Mouse (Mus musculus): ENCODE results near the gene Prmt3.
A peak's percentile ranks its signal among the peaks of the same experiment; 100 is the strongest.

Prmt3 gene

DNA sequence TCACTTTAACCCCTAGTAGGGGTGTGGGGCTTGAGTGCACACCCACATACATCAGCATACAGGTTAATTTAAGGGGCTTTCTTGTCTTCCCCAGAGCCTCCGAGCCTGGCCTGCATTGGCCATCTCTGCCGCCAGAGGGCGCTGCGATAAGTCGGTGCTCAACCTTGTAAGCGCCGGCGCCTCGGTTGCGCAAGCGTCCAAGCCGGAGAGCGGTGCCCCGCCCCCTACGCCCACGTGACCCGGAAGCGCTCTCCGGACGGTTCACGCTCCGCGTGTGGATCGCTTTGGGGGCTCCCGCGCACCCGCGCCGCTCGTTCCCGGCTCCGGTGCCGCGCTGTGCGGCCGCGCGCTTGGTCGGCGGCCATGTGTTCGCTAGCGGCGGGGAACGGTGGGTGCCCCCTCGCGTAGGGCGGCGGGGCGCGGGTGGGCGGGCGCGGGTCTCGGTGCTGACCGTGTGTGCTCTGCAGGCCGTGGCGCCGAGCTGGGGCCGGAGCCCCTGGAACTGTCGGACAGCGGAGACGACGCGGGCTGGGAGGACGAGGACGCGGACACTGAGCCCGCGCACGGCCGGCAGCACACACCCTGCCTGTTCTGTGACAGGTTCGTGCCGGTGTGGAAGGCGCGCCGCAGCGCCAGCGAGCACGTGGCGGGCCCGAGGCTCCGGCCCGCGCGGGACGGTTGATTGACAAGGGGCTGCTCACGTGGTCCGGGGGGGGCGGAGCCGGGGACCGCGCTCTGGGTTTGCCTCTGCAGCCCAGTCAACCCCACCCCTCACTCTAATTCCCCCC lies at the start of gene Prmt3:
Gene Prmt3 (plus strand): TSS at position 233 of the 788 bp plus-strand sequence.
- peak; percentile 99 for DNase-seq (ENCODE audit: low spot score in 2 of 2)

- DNase-seq (ENCODE audit: low spot score in 2 of 2), result no peak
Observed at GRCm38 (mm10) chr7:49734342-49734741, 43.8 kb upstream of the Prmt3 start.

DNA sequence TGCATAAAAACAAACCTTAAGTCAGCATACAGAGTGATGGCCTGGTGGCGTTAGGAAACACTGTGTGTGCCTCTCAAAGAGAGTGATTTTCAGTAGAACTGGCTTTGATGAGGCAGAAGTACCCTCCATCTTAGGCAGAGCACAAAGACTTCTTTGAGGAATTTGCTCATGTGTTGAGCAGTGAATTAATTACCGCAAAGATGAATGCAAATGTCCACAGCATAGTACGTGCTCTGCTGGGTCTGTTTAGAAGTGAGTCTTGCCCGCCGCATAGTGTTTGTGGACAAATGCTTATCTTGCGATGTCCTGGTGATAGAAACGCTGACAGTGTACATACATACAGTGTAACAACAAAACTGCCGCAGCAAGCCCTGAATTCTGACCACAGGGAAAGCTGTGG lies 38.7 kb upstream of the Prmt3 start:
- DNase-seq (ENCODE audit: low spot score in 2 of 2), result no peak

GRCm38 (mm10) chr7:49741474-49741873 lies 36.7 kb upstream of the Prmt3 start:
- DNase-seq (ENCODE audit: low spot score in 2 of 2), result no peak

DNA sequence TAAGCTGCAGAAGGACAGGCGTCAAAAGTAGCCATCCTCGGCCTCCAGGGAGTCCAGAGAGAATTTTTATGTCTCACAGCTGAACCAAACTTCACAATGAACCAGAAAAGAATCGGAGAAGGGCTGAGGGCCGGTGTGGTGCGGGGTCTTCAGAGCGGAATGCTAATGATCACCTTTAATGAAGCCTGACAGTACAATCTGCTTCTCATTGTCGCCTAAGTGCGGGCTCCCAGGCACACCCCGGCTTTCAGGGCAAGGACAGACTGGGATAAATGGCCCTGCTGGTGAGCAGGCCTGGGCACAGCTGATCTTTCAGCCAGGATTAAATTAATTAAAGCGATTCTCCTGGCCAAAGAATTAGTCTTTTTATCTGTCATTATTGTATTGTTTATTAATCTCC lies 36.2 kb upstream of the Prmt3 start:
- DNase-seq (ENCODE audit: low spot score in 2 of 2), result no peak

DNA sequence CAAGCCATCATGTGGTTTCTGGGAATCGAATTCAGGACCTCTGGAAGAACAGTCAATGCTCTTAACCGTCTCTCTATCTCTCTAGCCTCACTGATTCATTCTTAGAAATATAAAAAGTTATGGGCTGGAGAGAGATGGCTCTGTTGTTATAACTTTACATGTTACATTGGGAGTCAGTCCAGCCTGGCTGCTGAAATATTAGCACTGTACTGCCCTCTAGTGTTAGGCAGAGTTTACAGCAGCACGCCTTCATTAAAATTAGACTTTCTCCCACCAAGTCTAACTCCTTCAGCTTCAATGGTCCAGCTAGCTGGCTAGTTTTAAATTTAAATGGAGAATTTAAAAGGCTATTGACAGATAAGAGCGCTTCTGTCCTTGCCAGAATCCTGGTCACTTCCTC lies 27.0 kb upstream of the Prmt3 start:
- peak; percentile 45 to 47 for DNase-seq (ENCODE audit: low spot score in 2 of 2)

DNA sequence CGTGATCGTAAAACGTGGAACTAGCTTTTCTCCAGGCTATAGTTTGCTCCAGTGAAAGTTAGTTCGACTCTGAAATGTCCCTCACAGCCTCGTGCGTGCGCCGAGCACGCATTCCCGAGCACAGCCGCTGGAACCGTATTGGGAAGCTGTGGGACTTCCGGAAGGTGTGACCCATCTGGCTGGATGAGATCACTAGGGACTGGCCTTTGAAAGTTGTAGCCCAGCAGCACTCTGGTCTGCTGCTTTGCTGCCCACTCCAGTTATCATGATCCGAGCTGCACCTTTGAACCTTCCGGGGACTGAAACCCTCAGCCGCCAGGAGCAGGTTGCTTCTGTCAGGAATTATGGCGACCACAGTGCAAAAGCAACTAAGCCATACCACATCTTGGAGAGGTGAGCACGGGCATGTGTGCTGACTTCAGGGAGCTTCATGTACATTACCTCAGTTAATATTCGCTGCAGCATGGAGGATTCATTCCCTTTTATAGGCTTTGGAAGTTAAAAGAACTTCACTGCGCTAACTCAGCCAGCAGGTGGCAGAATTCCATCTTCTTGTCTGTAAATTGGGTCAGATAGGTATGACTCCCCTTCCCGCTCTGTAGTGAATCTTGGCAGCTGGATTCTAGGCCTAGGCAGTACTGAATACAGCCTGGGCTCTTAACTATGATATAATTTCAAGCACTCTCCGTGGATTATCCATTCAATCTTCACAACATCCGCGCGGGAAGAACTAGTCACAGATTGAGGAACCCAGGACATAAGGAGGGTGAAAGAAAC lies 25.2 kb upstream of the Prmt3 start:
- DNase-seq (ENCODE audit: low spot score in 2 of 2), result peak in 1 of 2 experiments; percentile 42

DNA sequence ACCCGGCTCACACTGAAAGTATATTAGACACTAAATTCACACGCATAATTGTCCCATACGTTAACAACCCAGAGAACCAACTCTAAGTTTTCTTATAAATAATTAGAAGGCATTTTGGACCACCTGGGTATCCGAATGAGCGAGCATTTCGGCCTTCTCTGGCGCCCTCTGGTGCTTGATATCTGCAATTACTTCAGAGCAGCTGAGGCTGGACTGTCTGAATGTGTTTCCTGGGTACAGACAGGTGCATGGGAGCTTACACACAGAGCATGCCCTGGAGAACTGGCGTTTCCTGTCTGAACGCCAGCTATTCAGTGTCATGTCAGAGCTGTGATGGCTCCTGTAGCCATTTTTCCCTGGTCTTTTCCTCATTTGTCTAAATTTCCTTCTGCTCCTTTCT lies 23.4 kb upstream of the Prmt3 start:
- DNase-seq (ENCODE audit: low spot score in 2 of 2), result peak; percentile 71 to 77

DNA sequence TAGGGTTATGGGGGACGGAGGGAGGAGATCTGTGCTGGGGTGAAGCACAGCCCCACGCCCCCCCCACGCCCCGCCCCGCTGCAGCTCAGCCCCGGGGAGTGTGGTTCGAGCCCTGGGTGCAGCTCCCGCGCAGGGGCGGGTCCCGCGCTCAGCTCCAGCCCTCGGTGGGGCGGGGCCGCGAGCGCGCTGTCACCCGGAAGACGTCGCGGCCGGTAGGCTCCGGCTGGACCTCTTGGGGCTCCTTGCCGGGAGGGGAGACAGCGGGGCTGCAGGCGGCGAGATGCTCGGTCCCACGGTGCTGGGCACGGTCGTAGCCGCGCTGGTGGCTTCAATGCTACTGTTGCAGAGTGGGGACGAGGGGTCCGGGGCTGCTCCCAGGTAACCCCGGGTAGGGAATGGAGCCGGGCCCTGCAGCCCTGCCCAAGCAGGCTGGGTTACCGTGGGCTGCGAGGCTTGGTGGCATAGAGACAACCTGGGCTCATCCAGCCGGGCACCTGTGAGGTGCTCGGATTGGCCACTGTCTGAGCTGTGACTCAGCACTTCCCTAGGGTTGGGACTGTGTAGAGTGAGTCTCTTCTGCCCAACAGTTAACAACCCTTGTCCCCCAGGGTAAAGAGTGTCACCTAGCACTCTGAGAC lies 19.1 kb upstream of the Prmt3 start, which contains the start of gene Htatip2:
Gene Htatip2 (plus strand): TSS at position 182 of the 638 bp plus-strand sequence.
- peak; percentile 41 to 51 for DNase-seq (ENCODE audit: low spot score in 2 of 2)

GRCm38 (mm10) chr7:49762605-49763004 lies 15.5 kb upstream of the Prmt3 start:
- DNase-seq (ENCODE audit: low spot score in 2 of 2), result peak; percentile 83 to 84

DNA sequence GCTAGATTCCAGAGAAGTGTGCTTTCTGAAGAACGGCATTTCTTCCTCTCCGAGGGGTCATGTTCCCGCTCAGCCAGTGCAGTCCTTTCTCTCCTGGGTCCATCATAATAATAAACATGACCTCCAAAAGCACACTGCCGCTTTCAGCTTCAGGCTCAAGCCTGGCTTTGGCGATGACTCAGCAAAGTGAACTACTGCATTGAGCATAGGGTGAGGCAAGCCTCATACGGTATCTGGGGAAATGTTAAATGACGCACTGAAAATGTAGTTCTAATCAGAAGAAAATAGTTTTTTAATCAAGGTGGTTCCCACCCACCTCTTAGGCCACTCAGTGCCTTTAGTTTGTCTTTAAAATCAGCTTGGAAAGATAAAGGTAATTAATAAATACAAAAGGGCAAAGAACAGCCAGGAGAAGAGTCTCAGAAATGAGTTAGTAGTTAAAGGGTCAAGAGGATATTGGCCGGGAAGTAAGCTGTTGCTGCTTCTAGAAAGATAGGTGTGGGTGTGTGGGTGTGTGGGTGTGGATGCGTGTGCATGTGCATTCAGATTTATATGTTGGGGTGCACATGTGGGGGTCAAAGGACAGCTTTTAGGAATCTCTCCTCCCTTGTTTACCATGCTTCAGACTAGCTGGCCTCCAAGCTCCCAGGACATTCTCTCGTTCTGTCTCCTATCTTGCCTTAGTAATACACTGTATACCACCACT lies 14.0 kb upstream of the Prmt3 start:
- DNase-seq (ENCODE audit: low spot score in 2 of 2), result no peak

DNA sequence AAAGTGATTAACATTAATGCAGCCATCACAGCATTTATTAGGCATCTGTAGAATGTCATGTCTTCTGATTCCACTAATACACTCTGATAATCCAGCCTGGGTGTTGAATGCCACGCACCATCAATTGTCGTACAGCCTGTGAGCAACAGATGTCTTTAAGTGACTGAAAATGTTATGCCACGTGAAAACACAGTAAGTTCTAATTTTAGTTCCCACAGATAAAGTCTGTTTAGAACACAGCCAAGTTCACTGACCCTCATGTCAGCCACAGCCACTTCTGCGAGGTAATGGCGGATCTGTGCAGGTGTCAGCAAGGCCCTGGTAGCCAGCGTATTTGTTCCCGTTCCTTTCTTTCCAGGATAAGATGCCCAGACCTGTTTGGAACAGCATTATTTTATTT lies 12.0 kb upstream of the Prmt3 start:
- DNase-seq (ENCODE audit: low spot score in 2 of 2), result no peak

DNA sequence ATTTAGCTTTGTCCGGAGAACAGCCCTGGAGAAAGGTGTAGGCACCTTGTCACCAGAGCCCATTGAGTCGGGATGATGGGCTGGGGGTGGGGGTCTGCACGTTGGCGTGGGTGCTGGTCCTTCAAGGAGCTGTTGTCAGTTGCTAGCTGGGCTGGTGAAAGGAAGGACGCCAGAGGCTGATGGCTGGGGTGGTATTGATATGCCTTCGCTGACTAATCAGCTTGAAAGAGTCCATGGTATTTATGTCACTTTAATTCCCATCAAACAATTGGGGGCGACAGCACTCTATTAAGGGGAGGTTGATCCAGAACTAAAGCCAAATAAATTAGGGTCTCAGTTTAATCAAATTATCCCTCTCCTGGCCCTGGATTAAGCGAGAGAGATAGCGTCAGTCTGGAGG lies 9.6 kb upstream of the Prmt3 start:
- DNase-seq (ENCODE audit: low spot score in 2 of 2), result no peak

DNA sequence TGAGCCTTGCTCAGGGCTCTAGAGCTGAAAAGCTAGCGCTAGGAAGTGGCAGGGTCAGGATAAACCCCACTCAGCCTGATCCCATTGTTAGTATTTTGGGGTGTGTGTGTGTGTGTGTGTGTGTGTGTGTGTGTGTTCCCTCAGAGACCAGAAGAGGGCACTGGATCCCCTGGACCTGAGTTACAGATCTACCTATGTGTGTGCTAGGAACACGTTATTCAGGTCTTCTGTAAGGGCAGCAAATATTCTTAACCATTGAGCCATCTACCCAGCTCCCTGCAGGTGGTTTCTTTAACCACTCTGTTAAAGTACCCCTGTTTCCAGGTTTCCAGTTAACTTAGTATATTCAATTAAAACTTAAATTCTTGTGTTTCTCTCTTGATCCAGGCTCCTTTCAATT lies 3.8 kb upstream of the Prmt3 start:
- DNase-seq (ENCODE audit: low spot score in 2 of 2), result no peak

DNA sequence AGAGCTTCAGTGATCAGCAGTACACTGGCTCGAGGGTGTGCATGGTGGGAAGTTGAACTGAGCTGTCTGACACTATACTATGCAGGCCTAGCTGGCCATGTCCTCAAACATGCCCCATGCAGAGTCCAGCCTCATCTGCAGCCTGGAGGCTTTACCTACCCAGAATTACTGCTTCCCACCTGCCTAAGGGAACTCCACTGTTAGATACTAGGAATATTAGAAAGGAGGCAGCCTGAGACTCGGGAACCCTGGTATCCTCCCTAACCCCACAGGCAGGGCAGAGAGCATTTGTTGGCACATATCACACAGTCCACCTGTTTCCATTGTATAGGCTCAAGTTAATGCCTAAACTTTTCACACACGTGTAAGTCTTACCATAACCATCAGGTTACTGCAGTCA lies 561 bp upstream of the Prmt3 start:
- no peak for DNase-seq (ENCODE audit: low spot score in 2 of 2)

- peak; percentile 37 to 38 for DNase-seq (ENCODE audit: low spot score in 2 of 2)
Observed at GRCm38 (mm10) chr7:49778904-49779615, 914 bp downstream of the Prmt3 start.

GRCm38 (mm10) chr7:49783017-49783416 lies 4.9 kb downstream of the Prmt3 start:
- DNase-seq (ENCODE audit: low spot score in 2 of 2), result no peak

DNA sequence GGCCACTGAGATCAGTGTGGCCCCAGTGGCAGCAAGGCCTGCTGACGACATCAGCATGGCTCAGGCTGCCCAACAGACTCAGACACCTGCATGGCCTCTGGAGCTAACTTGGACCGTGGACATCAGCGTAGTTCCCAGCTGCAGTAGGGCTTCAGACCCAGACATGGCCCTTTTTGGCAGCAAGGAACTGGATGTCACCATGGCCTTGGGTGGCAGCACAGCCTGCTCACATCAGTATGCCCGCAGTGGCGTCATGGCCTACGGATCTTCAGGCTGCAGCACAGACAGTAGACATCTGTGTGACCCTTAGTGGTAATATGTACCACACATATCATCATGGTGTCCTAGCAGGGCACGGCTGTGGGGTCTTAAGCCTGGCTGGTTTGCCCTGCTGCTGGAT lies 7.0 kb downstream of the Prmt3 start:
- no peak for DNase-seq (ENCODE audit: low spot score in 2 of 2)

DNA sequence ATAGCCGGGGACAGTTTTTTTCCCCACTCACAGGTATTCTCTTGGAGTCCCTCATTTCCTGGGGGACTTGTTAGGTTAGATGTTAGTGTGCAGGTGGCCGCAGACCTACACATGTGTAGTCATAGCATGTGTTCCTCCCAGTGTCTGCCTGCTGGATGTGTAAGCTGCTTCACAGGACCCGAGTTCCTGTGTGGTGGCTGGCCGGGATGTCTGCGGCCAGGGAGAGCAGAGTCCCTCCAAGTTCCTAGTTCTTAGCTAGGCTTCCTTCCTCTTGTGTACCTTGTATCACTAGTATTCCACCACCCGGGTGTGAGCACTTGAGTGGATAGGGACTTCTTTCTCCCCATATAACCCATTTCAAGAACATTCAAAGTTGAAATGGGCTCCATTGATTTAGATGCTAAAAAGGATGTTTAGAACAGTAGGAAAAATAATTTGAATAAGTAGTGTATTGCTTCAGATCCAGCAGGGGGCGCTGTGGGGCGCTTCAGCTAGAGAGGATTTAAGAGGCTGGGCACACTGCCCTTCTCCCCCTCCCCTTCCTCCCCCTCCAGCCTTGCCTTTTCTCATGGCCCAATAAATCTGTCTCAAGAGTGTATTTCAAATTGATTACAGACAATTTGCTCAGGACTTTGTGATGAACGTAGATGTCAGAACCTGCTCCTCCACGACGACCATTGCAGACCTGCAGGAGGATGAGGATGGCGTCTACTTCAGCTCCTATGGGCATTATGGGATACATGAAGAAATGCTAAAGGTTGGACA lies 8.7 kb downstream of the Prmt3 start:
- peak; percentile 18 to 41 for DNase-seq (ENCODE audit: low spot score in 2 of 2)

DNA sequence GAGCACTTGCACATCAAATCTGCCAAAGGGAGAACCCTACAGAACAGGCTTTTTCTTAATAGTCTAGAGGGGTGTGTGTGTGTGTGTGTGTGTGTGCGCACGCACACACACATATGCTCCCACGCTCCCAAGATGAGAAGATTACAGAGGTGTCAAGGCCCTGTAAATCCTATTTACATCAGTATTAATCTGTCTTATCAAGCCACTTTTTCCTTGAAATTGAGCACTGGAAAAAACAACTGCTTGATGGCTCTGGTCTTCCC lies 9.2 kb downstream of the Prmt3 start:
- DNase-seq (ENCODE audit: low spot score in 2 of 2), result no peak

DNA sequence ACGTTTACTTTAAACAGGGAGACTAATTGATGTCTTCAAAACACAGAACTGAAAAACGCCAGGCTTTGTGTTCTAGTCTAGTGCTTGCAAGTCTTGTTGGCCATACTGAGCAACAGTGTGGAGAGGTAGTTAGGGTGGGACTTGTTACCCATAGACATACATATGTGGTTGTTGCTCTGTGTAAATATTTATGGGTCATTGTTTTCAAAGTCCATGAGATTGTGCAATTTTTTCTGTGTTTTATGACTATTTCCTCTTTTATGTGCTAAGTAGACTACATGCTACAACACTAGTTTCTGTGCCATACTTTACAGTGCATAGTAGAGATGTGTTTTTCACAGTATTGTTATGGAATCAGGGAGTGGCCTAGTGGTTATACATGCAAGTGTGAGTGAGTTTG lies 16.2 kb downstream of the Prmt3 start:
- DNase-seq (ENCODE audit: low spot score in 2 of 2), result no peak
